Mouse (Mus musculus) yolk sac, embryonic 10.5 days (tissue): ENCODE results near the gene Mrvi1.

Source experiments
- DNase-seq: peaks from one replicate; pipeline ENCODE4 v3.0.0-alpha.2; 2017; ENCODE audit warnings: low spot score

Mrvi1 gene

DNA sequence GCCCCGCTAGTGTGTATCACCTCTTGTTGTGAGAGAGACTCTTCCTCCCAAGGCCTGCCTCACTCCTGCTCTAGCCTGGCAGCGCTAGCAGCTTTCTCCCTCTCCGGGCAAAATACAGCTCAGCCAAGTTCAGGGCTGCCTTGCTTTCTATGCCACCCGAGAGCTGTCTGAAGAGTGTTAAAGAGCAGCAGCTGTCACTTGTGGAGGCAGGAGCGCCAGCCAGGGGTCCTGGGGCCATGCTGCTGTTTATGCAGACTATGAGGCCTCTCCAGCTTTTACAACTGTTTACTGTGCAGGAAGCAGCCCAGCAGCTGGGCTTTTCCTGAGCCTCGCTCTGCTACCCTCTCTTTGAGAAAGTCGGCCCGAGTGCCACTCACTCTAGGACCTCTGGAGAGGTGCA is 1.2 kb downstream of the Mrvi1 start:
- no peak for DNase-seq

DNA sequence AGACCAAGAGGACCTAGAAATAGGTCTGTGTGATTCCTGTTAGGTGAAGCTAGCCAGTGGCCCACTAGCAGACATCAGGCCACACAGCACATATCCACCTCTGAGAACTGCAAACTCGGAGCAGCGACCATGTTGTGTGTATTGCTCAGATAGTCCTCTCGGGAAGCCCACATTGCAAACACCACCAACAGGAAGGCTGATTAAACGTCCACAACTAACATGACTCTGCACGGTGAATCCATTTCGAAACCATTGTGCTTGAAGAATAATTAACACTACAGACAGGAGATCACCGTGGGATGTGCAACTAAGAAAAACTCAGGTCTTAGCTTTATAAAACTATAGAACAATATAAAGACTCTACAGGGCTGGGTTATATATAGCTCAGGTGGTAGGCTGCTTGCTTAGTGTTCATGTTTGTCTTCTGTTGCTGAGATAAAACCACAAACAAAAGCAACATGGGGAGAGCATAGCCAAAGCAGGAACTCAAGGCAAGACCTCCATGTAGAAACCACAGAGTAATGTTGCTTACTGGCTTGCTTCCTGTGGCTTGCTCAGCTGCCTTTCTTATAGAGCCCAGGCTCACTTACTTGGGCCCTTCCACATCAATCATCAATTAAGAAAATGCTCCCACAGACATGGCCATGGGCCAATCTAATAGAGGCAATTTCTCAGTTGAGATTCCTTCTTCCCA is 4.4 kb downstream of the Mrvi1 start:
- no peak for DNase-seq

GRCm38 (mm10) chr7:110973450-110973849 is 8.8 kb downstream of the Mrvi1 start:
- DNase-seq: no peak

DNA sequence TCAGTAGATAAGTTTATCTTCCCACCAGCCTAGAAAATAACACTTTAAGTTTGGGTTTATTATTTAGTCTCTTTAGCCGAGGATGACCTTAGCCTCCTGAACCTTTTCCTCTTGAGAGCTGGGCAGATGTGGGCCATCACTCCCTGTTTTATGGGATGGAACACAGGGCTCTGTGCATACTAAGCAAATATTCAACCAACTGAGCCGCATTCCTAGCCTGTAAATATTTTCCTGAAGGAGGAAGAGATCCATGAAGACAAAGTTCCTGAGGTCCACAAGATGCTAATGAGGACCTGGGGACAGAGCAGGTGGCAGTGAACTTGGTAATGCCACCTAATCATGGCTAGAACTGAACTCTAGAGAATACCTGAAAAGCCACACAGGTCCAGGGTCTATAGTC is 9.5 kb downstream of the Mrvi1 start:
- DNase-seq: no peak

DNA sequence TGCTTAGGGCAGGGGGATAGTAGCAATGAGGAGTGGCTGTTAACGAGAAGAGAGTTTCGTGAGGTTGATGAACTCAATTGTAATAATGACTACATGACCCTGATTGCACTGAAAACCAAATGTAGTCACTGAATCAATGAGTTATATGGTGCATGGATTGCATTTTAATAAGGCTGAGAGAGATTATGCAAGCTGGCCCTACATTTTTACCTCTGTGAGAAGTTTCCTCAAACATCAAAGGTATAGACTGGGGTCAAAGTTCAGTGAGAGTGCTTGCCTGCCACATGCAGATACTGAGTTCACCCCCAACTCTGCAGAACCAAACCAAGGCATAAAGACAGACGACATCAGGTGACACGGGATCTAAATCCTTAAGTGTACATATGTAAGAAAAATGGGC is 14.9 kb downstream of the Mrvi1 start:
- DNase-seq: no peak

DNA sequence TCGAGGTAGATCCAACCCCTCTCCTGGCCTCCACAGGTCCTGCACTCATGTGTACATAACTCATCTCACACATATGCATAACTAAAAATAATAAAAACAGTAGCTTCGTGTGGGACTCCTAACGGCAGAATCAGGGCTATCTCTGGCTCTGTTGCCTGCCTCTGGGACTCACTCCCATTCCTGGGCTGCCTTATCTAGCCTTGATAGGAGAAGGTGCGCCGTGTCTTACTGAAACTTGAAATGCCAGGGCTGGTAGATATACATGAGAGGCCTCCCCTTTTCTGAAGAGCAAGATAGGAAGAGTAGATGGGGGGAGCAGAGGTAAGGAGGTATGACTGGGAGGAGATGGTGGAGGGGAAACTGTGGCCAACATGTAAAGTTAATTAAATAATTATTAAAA is 15.4 kb downstream of the Mrvi1 start:
- no peak for DNase-seq

- no peak for DNase-seq
Observed at GRCm38 (mm10) chr7:110965387-110965786, 16.9 kb downstream of the Mrvi1 start.

GRCm38 (mm10) chr7:110963655-110963997 is 18.6 kb downstream of the Mrvi1 start:
- no peak for DNase-seq

DNA sequence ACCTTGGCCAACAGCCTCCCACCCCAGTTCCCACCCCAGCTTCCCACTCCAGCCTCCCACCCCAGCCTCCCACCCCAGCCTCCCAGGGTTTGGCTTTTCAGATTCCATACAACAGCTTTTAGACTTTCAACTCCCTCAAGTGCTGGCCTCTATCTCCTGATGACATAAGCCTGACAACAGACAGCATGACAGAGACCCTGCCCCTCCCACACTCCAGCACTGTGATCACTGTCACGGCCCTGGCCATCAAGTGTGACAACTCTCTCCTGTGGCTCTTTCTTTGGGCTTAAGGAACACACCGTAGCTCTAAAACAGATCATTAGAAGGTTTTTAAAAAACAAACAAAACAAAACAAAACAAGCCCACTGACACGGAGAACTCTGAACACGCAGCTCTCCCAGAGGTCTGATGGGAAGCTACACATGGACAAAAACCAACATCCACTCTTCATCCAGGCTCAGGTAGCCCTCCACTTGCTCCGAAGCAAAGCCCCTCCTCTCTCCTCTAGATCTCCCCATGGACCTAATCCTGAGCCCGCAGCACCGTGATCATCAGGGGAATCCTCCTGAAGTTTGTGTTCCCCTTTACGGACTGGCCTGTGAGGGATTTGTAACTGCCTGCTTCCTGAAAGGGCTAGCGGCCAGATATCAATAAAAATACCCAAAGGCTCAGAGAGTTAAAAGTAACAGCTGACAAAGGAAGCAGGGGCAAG is 19.2 kb downstream of the Mrvi1 start:
- DNase-seq: no peak

DNA sequence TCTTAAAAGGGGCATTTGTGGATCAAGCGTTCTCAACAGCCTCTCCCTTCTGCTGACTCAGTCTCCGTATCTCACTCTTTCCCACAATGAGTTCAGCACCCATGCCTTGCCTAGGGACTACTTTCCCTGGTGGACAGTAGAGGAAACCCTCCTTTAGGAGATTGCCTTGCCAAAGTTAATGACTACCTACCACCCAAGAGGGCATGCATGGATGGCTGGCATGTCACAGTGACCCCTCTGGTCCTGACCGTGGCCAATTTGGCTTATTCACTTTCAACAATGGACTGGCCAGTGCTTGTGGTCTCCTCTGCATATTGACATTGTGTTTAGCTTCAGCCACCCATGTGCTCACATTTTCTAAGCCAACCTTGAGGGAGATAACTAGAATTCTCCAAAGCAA is 19.8 kb downstream of the Mrvi1 start:
- DNase-seq: no peak

GRCm38 (mm10) chr7:110956422-110957170 is 25.7 kb downstream of the Mrvi1 start:
- no peak for DNase-seq

- DNase-seq: no peak
Observed at GRCm38 (mm10) chr7:110955576-110955975, 26.7 kb downstream of the Mrvi1 start.

GRCm38 (mm10) chr7:110954072-110954858 is 28.0 kb downstream of the Mrvi1 start:
- no peak for DNase-seq

DNA sequence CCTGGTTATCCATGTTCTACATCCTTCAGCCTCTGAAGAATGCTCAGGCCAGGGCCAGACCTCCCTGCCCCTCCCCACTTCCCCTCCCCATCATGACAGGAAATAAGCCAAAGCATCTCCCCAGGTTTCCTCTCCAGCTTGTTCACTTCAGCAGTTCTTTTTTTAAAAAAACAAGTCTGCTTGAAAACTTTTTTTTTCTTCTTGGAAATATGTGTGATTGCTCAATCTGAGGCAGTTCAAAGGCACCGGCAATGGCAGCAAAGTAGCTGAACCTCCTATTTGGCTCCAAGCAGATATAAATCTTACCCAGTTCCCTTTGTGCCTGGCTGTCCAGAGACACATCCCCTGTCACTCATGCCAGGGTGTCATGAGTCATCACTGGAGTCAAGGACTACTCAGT is 29.1 kb downstream of the Mrvi1 start:
- peak; percentile 44 for DNase-seq

GRCm38 (mm10) chr7:110950621-110950925 is 31.7 kb downstream of the Mrvi1 start:
- DNase-seq: no peak

- DNase-seq: no peak
Observed at GRCm38 (mm10) chr7:110949785-110950620, 32.3 kb downstream of the Mrvi1 start.

DNA sequence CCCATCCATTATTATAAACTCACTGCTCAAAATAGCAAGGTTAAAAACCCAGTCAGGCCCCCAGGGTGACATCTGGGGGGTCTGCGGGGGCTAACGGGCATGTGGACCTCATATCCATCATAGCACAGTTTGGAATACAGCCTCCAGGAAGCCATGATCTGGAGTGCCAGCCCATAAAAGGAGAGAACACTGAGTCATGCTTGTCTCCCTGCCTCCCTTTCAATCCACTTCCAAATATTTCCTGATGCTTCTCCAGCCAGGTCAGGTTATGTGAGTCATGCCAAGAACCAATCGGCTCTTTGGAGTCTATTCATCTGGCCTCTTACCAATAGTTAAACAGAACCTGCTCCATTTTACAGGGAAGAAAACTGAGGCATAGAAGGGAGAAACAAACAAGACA is 33.7 kb downstream of the Mrvi1 start:
- no peak for DNase-seq

DNA sequence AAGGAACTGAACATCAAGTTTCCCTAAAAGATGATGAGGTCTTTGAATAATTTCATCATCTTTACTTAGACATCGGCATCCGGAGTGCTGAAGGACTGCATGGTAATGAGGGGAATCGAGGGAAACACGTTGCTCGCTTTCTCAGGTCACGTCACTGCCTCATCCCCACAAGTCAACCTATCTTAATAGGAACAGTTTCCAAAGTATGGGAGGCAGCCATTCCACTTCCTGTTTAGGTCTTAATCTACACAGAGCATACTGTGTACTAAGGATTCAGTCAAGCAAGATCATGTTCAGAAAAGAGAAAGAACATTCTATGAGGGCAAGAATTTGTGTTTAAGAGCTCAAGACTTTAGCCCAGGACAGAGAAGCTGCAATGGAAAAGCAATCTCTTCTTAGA is 34.6 kb downstream of the Mrvi1 start:
- no peak for DNase-seq

- no peak for DNase-seq
Observed at GRCm38 (mm10) chr7:110946731-110947130, 35.5 kb downstream of the Mrvi1 start.

DNA sequence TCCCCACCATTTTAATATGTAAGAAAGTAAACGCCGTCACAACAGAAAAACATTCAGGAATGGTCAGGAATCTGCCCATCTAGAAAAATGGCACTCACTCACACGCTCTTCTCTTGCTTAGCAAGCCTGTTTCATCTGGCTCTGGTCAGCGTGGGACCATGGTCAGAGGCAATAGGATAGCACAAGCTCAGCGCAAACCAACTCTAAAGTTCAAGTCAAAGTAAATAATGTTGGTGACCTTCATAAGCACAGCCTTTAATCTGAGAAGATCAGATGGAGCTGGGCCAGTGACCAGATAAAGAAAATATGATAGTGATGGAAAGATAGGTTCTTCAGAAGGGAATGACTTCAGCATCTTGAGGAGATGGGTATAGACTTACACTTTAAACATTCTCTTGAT is 37.9 kb downstream of the Mrvi1 start:
- no peak for DNase-seq

DNA sequence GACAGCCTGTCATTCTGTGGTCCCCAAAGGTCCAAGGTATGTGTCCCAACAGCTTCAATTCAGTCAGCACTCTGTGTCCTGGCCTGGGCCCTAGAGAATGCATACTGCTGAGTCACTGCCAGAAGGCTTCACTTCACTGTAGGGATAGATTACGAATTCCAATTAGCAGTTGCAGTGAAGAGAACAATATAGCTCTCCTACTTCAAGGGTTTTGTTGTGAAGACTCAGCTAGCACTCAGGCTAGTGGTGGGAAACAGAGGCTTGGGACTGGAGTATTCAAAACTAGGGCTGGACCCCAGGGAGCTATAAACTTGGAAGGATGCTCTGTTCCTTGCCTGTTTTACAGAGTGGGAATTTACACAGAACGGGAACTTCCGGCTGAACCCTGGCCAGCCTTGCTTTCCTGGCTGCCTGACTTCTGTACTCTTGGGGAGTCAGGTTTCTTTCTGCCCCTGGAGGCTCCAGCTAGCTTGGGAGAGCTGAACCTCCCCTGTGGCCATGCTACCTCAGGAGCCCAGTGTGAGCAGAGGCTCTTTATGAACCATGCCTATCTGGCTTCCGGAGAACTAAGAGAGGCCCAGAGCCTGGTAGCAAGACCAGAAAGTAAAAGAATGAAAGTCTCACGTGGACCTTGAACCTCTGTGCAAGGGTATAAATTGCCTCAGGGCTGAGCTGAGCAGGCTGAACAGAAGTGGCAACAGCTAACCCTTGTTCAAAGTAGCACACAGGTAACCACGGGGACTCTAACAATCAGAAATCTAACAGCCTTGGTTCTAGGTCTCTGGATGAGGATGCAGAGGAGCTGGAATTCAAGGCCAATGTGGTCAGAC is 40.3 kb downstream of the Mrvi1 start:
- peak; percentile 62 for DNase-seq
